Mouse (Mus musculus) liver, embryonic 16.5 days (tissue): Measurements from ENCODE around the gene Naa60. TPM values are rescaled to one million over a fixed set of nuclear protein-coding genes. Genes with fewer than 3 reads are reported as not detected.

ENCODE experiments used
- ATAC-seq: fragments of 200-750 bp; cut with Nextera tagmentation; 2 replicates; pipeline ENCODE4 v1.8.0; 2017; ENCODE audit warnings: low read depth, mild to moderate bottlenecking, moderate number of reproducible peaks, moderate library complexity
- H3K27ac ChIP-seq: fragments of 300-500 bp; sonication (generic); 2 replicates; pipeline ENCODE4 v1.5.1; 2014; ENCODE audit warnings: mild to moderate bottlenecking, low read length
- H3K27me3 ChIP-seq: fragments of 300-500 bp; sonication (generic); 2 replicates; pipeline ENCODE4 v1.6.1; 2014; ENCODE audit warnings: low read depth, low read length, mixed read lengths; ENCODE audit not compliant: control insufficient read depth, insufficient read depth
- H3K36me3 ChIP-seq: fragments of 300-500 bp; sonication (generic); 2 replicates; pipeline ENCODE4 v1.6.1; 2014; ENCODE audit warnings: mild to moderate bottlenecking; ENCODE audit not compliant: control insufficient read depth, insufficient read depth
- H3K4me1 ChIP-seq: fragments of 300-500 bp; sonication (generic); 2 replicates; pipeline ENCODE4 v1.6.1; 2014; ENCODE audit warnings: low read depth, low read length, mixed read lengths; ENCODE audit not compliant: control insufficient read depth
- H3K4me2 ChIP-seq: fragments of 300-500 bp; sonication (generic); 2 replicates; pipeline ENCODE4 v1.6.1; 2014; ENCODE audit warnings: low read depth, low read length, mixed read lengths
- H3K4me3 ChIP-seq: fragments of 300-500 bp; sonication (generic); 2 replicates; pipeline ENCODE4 v1.5.1; 2014; ENCODE audit warnings: low read depth, mild to moderate bottlenecking, low read length
- H3K9ac ChIP-seq: fragments of 300-500 bp; sonication (generic); 2 replicates; pipeline ENCODE4 v1.6.1; 2014; ENCODE audit warnings: low read depth, low read length
- H3K9me3 ChIP-seq: fragments of 300-500 bp; sonication (generic); replicated peaks from 2 replicates; pipeline ENCODE4 v1.6.1; 2016; ENCODE audit warnings: low read length; ENCODE audit not compliant: control insufficient read depth
- WGBS: fragments of 180-500 bp; shearing (Covaris S2); extraction: QIAGEN DNeasy Blood & Tissue Kit; methylation state at CpG from one replicate; pipeline ENCODE4 v1.1.7; 2014; ENCODE audit not compliant: insufficient replicate concordance; 5-methylcytosine and 5-hydroxymethylcytosine counted together
- polyA plus RNA-seq: library from polyadenylated mRNA; unstranded; fragments of >200 nt; fragmentation: Nextera tagmentation; extraction: Ambion mirVana; gene quantifications from 2 replicates; pipeline ENCODE4 v1.2.1, GENCODE M21; 2015

The Naa60 gene
- polyA plus RNA-seq, 1 experiment from 2014 or later = 24.1 TPM

GRCm38 (mm10) chr16:3907471-3907870, 35.3 kb downstream of the Naa60 start:
- 67% methylated on average over 2 of the region's 2 CpGs for WGBS

GRCm38 (mm10) chr16:3908537-3909111, 36.4 kb downstream of the Naa60 start, which contains the start of the genes 1700037C18Rik and Cluap1:
Gene 1700037C18Rik, minus strand, starts transcription at chr16:3908689.
Gene Cluap1, plus strand, starts transcription at chr16:3908801.
- H3K4me2 ChIP-seq = peak within 1 kb of the TSS; percentile 97
- peak; percentile 97 for ATAC-seq
- H3K27me3 ChIP-seq = no peaks in the 10 kb centered on the region
- peak within 1 kb of the TSS; percentile 75 for H3K4me3 ChIP-seq
- no peaks in the 10 kb centered on the region; the same call in 1 of the 2 replicates for H3K36me3 ChIP-seq
- no peaks in the 10 kb centered on the region for H3K9me3 ChIP-seq
- peak within 1 kb of the TSS; percentile 79 for H3K9ac ChIP-seq
- under 1% methylated on average over 33 of the region's 33 CpGs for WGBS
- H3K27ac ChIP-seq = peak within 1 kb of the TSS; percentile 79
- H3K4me1 ChIP-seq = peaks cover 9% of the 10 kb centered on the region

More at GRCm38 (mm10) chr16:3907471-3907870, 35.3 kb downstream of the Naa60 start:
- Histone ChIP-seq H3K4me2 (no peak overlapping the region), H3K36me3 (no peaks in the 10 kb centered on the region), H3K27ac (no peak overlapping the region), H3K4me3 (no peak overlapping the region), H3K4me1 (peaks cover 9% of the 10 kb centered on the region), H3K9ac (no peak overlapping the region), H3K27me3 (no peaks in the 10 kb centered on the region), H3K9me3 (no peaks in the 10 kb centered on the region)
- ATAC-seq = no peak

- Histone ChIP-seq H3K4me1 (peaks cover 9% of the 10 kb centered on the region), H3K27ac (peak overlapping the region; percentile 55; the same call in 1 of the 2 replicates), H3K4me3 (peak overlapping the region; percentile 75), H3K4me2 (peak overlapping the region; percentile 97), H3K36me3 (no peaks in the 10 kb centered on the region; the same call in 1 of the 2 replicates), H3K27me3 (no peaks in the 10 kb centered on the region), H3K9me3 (no peaks in the 10 kb centered on the region), H3K9ac (peak overlapping the region; percentile 79)
- ATAC-seq = no peak
- WGBS = 2% methylated on average over 20 of the region's 20 CpGs
Observed at GRCm38 (mm10) chr16:3909118-3909517, 36.9 kb downstream of the Naa60 start.

- Histone ChIP-seq H3K36me3 (peaks cover 11% of the 10 kb centered on the region), H3K9me3 (no peaks in the 10 kb centered on the region), H3K27ac (no peak overlapping the region), H3K27me3 (no peaks in the 10 kb centered on the region), H3K9ac (no peak overlapping the region), H3K4me2 (no peak overlapping the region), H3K4me3 (no peak overlapping the region), H3K4me1 (no peaks in the 10 kb centered on the region; the same call in 1 of the 2 replicates)
- 74% methylated on average over 2 of the region's 2 CpGs for WGBS
- ATAC-seq = no peak
Observed at GRCm38 (mm10) chr16:3920756-3921155, 48.6 kb downstream of the Naa60 start.

GRCm38 (mm10) chr16:3923515-3923914, 51.3 kb downstream of the Naa60 start:
- peak; percentile 81 for ATAC-seq
- Histone ChIP-seq H3K27ac (peak overlapping the region; percentile 47), H3K4me2 (no peak overlapping the region; the same call in 1 of the 2 replicates), H3K9ac (no peak overlapping the region), H3K27me3 (no peaks in the 10 kb centered on the region), H3K36me3 (peaks cover 13% of the 10 kb centered on the region), H3K4me1 (no peaks in the 10 kb centered on the region; the same call in 1 of the 2 replicates), H3K9me3 (no peaks in the 10 kb centered on the region), H3K4me3 (no peak overlapping the region)
- WGBS = 70% methylated on average over 3 of the region's 3 CpGs

- Histone ChIP-seq H3K27ac (peak overlapping the region; percentile 47), H3K27me3 (no peaks in the 10 kb centered on the region), H3K9ac (no peak overlapping the region), H3K4me3 (no peak overlapping the region), H3K9me3 (no peaks in the 10 kb centered on the region), H3K36me3 (peaks cover 13% of the 10 kb centered on the region), H3K4me1 (no peaks in the 10 kb centered on the region; the same call in 1 of the 2 replicates), H3K4me2 (no peak overlapping the region; the same call in 1 of the 2 replicates)
- 64% methylated on average over 4 of the region's 4 CpGs for WGBS
- no peak for ATAC-seq
Observed at GRCm38 (mm10) chr16:3923966-3924365, 51.8 kb downstream of the Naa60 start.

GRCm38 (mm10) chr16:3928582-3928981, 56.4 kb downstream of the Naa60 start:
- ATAC-seq = no peak
- no peaks in the 10 kb centered on the region for H3K27me3 ChIP-seq

GRCm38 (mm10) chr16:3929151-3929550, 57.0 kb downstream of the Naa60 start:
- H3K4me2 ChIP-seq = no peak overlapping the region
- H3K27me3 ChIP-seq = no peaks in the 10 kb centered on the region
- no peaks in the 10 kb centered on the region for H3K4me1 ChIP-seq
- H3K4me3 ChIP-seq = no peak overlapping the region
- H3K36me3 ChIP-seq = peaks cover 10% of the 10 kb centered on the region
- no peak overlapping the region for H3K27ac ChIP-seq
- no peak for ATAC-seq
- H3K9ac ChIP-seq = no peak overlapping the region
- 52% methylated on average over 7 of the region's 7 CpGs for WGBS
- no peaks in the 10 kb centered on the region for H3K9me3 ChIP-seq

More at GRCm38 (mm10) chr16:3928582-3928981, 56.4 kb downstream of the Naa60 start:
- no peaks in the 10 kb centered on the region for H3K9me3 ChIP-seq
- H3K36me3 ChIP-seq = peaks cover 13% of the 10 kb centered on the region
- no peak overlapping the region for H3K27ac ChIP-seq
- no peak overlapping the region for H3K9ac ChIP-seq
- WGBS = 24% methylated on average over 1 of the region's 1 CpGs
- no peak overlapping the region for H3K4me2 ChIP-seq
- H3K4me3 ChIP-seq = no peak overlapping the region
- H3K4me1 ChIP-seq = no peaks in the 10 kb centered on the region; the same call in 1 of the 2 replicates

- peaks cover 2% of the 10 kb centered on the region; the same call in 1 of the 2 replicates for H3K36me3 ChIP-seq
- no peak overlapping the region for H3K27ac ChIP-seq
- H3K4me1 ChIP-seq = no peaks in the 10 kb centered on the region
- H3K27me3 ChIP-seq = no peaks in the 10 kb centered on the region
- ATAC-seq = no peak
- no peak overlapping the region for H3K9ac ChIP-seq
- 78% methylated on average over 6 of the region's 6 CpGs for WGBS
- no peak overlapping the region for H3K4me3 ChIP-seq
- H3K9me3 ChIP-seq = no peaks in the 10 kb centered on the region
- H3K4me2 ChIP-seq = no peak overlapping the region
Observed at GRCm38 (mm10) chr16:3933536-3933935, 61.4 kb downstream of the Naa60 start.
